Mouse (Mus musculus) heart, embryonic 12.5 days (tissue): ENCODE measurements around the gene Cntnap1. TPM values are rescaled to one million over a fixed set of nuclear protein-coding genes. Genes with fewer than 3 reads are reported as not detected.

ENCODE experiments used
- ATAC-seq: fragments of 200-750 bp; cut with Nextera tagmentation; 2 replicates; pipeline ENCODE4 v1.8.0; 2017; ENCODE audit warnings: moderate TSS enrichment, moderate library complexity; ENCODE audit not compliant: insufficient number of reproducible peaks, low FRiP score
- H3K27ac ChIP-seq: fragments of 300-500 bp; sonication (generic); 2 replicates; pipeline ENCODE4 v1.5.1; 2016; ENCODE audit warnings: mild to moderate bottlenecking, moderate library complexity; ENCODE audit not compliant: poor library complexity, severe bottlenecking
- H3K27me3 ChIP-seq: fragments of 300-500 bp; sonication (generic); replicated peaks from 2 replicates; pipeline ENCODE4 v1.6.1; 2016; ENCODE audit warnings: mild to moderate bottlenecking, moderate library complexity
- H3K36me3 ChIP-seq: fragments of 300-500 bp; sonication (generic); 2 replicates; pipeline ENCODE4 v1.6.1; 2016; ENCODE audit warnings: mild to moderate bottlenecking, moderate library complexity
- H3K4me1 ChIP-seq: fragments of 300-500 bp; sonication (generic); replicated peaks from 2 replicates; pipeline ENCODE4 v1.6.1; 2016; ENCODE audit warnings: mild to moderate bottlenecking
- H3K4me2 ChIP-seq: fragments of 300-500 bp; sonication (generic); 2 replicates; pipeline ENCODE4 v1.6.1; 2016; ENCODE audit warnings: mild to moderate bottlenecking, moderate library complexity
- H3K4me3 ChIP-seq: fragments of 300-500 bp; sonication (generic); 2 replicates; pipeline ENCODE4 v1.5.1; 2016; ENCODE audit warnings: mild to moderate bottlenecking
- H3K9ac ChIP-seq: fragments of 300-500 bp; sonication (generic); 2 replicates; pipeline ENCODE4 v1.6.1; 2016; ENCODE audit warnings: mild to moderate bottlenecking, moderate library complexity
- H3K9me3 ChIP-seq: fragments of 300-500 bp; sonication (generic); replicated peaks from 2 replicates; pipeline ENCODE4 v1.6.1; 2016; ENCODE audit warnings: mild to moderate bottlenecking, moderate library complexity
- WGBS: fragments of 180-500 bp; shearing (Covaris S2); methylation state at CpG from one replicate; pipeline ENCODE4 v1.1.7; 2016; 5-methylcytosine and 5-hydroxymethylcytosine counted together
- polyA plus RNA-seq: library from polyadenylated mRNA; unstranded; fragments of >200 nt; fragmentation: Nextera tagmentation; extraction: Ambion mirVana; gene quantifications from 2 replicates; pipeline ENCODE4 v1.2.1, GENCODE M21; 2016

The Cntnap1 gene
- polyA plus RNA-seq, 1 experiment from 2014 or later = 0.37 TPM

GRCm38 (mm10) chr11:101180261-101180660 is 9.9 kb downstream of the Cntnap1 start:
- Histone ChIP-seq H3K4me1 (peaks cover 18% of the 10 kb centered on the region), H3K4me3 (no peak overlapping the region), H3K27ac (no peak overlapping the region), H3K9me3 (no peaks in the 10 kb centered on the region), H3K4me2 (no peak overlapping the region), H3K27me3 (peaks cover 43% of the 10 kb centered on the region), H3K9ac (no peak overlapping the region), H3K36me3 (no peaks in the 10 kb centered on the region)
- 73% methylated on average over 17 of the region's 17 CpGs for WGBS
- ATAC-seq = no peak

GRCm38 (mm10) chr11:101180846-101181740 is 10.8 kb downstream of the Cntnap1 start:
- WGBS = 39% methylated on average over 10 of the region's 10 CpGs
- H3K36me3 ChIP-seq = no peaks in the 10 kb centered on the region
- H3K4me3 ChIP-seq = no peak overlapping the region
- H3K27ac ChIP-seq = no peak overlapping the region
- peaks cover 42% of the 10 kb centered on the region for H3K27me3 ChIP-seq
- peaks cover 11% of the 10 kb centered on the region for H3K4me1 ChIP-seq
- H3K9me3 ChIP-seq = no peaks in the 10 kb centered on the region
- no peak for ATAC-seq
- no peak overlapping the region for H3K4me2 ChIP-seq
- no peak overlapping the region for H3K9ac ChIP-seq

- no peak for ATAC-seq
- Histone ChIP-seq H3K4me1 (peaks cover 3% of the 10 kb centered on the region; the same call in 1 of the 2 replicates), H3K27me3 (peaks cover 35% of the 10 kb centered on the region)
Measured at GRCm38 (mm10) chr11:101181961-101182360, 11.6 kb downstream of the Cntnap1 start.

GRCm38 (mm10) chr11:101182771-101183517 is 12.6 kb downstream of the Cntnap1 start:
- Histone ChIP-seq H3K9ac (no peak overlapping the region), H3K36me3 (no peaks in the 10 kb centered on the region; the same call in 1 of the 2 replicates), H3K27ac (no peak overlapping the region), H3K4me1 (no peaks in the 10 kb centered on the region), H3K27me3 (peaks cover 25% of the 10 kb centered on the region), H3K4me2 (no peak overlapping the region), H3K4me3 (no peak overlapping the region), H3K9me3 (no peaks in the 10 kb centered on the region)
- WGBS = 69% methylated on average over 14 of the region's 14 CpGs
- no peak for ATAC-seq

More at GRCm38 (mm10) chr11:101181961-101182360, 11.6 kb downstream of the Cntnap1 start:
- no peak overlapping the region for H3K9ac ChIP-seq
- no peak overlapping the region for H3K4me3 ChIP-seq
- 91% methylated on average over 11 of the region's 11 CpGs for WGBS
- no peaks in the 10 kb centered on the region; the same call in 1 of the 2 replicates for H3K36me3 ChIP-seq
- no peak overlapping the region for H3K4me2 ChIP-seq
- H3K27ac ChIP-seq = no peak overlapping the region
- no peaks in the 10 kb centered on the region for H3K9me3 ChIP-seq

- H3K4me3 ChIP-seq = no peak overlapping the region
- no peak overlapping the region for H3K27ac ChIP-seq
- 86% methylated on average over 12 of the region's 12 CpGs for WGBS
- 0 out of 2 replicates have a peak, but pooled peaks cover 8% of the 10 kb centered on the region for H3K27me3 ChIP-seq
- H3K36me3 ChIP-seq = no peaks in the 10 kb centered on the region; the same call in 1 of the 2 replicates
- ATAC-seq = no peak
- peaks cover 14% of the 10 kb centered on the region for H3K4me1 ChIP-seq
- H3K9me3 ChIP-seq = no peaks in the 10 kb centered on the region
- no peak overlapping the region for H3K9ac ChIP-seq
- H3K4me2 ChIP-seq = no peak overlapping the region
Measured at GRCm38 (mm10) chr11:101184984-101185383, 14.7 kb downstream of the Cntnap1 start.

GRCm38 (mm10) chr11:101185441-101185840 is 15.1 kb downstream of the Cntnap1 start:
- Histone ChIP-seq H3K4me3 (no peak overlapping the region), H3K36me3 (no peaks in the 10 kb centered on the region; the same call in 1 of the 2 replicates), H3K9ac (no peak overlapping the region), H3K4me2 (no peak overlapping the region), H3K9me3 (no peaks in the 10 kb centered on the region), H3K4me1 (peaks cover 19% of the 10 kb centered on the region), H3K27ac (no peak overlapping the region), H3K27me3 (0 out of 2 replicates have a peak, but pooled peaks cover 8% of the 10 kb centered on the region)
- no peak for ATAC-seq
- WGBS = 89% methylated on average over 4 of the region's 4 CpGs

GRCm38 (mm10) chr11:101186526-101187247 is 16.4 kb downstream of the Cntnap1 start:
- WGBS = 83% methylated on average over 27 of the region's 27 CpGs
- ATAC-seq = no peak
- no peak overlapping the region for H3K9ac ChIP-seq

GRCm38 (mm10) chr11:101187541-101187940 is 17.2 kb downstream of the Cntnap1 start:
- Histone ChIP-seq H3K4me3 (no peak overlapping the region), H3K36me3 (peaks cover 1% of the 10 kb centered on the region), H3K4me2 (no peak overlapping the region), H3K27me3 (0 out of 2 replicates have a peak, but pooled peaks cover 8% of the 10 kb centered on the region), H3K27ac (no peak overlapping the region), H3K9ac (no peak overlapping the region), H3K4me1 (peaks cover 34% of the 10 kb centered on the region), H3K9me3 (no peaks in the 10 kb centered on the region)
- WGBS = 86% methylated on average over 5 of the region's 5 CpGs
- no peak for ATAC-seq

More at GRCm38 (mm10) chr11:101186526-101187247, 16.4 kb downstream of the Cntnap1 start:
- Histone ChIP-seq H3K4me3 (no peak overlapping the region), H3K36me3 (no peaks in the 10 kb centered on the region; the same call in 1 of the 2 replicates), H3K27ac (no peak overlapping the region), H3K4me2 (no peak overlapping the region), H3K4me1 (peaks cover 31% of the 10 kb centered on the region), H3K27me3 (0 out of 2 replicates have a peak, but pooled peaks cover 8% of the 10 kb centered on the region), H3K9me3 (no peaks in the 10 kb centered on the region)

- ATAC-seq = no peak
- Histone ChIP-seq H3K36me3 (peaks cover 9% of the 10 kb centered on the region), H3K4me3 (no peak overlapping the region), H3K9me3 (no peaks in the 10 kb centered on the region), H3K4me2 (no peak overlapping the region), H3K27me3 (0 out of 2 replicates have a peak, but pooled peaks cover 8% of the 10 kb centered on the region), H3K27ac (no peak overlapping the region), H3K4me1 (peaks cover 36% of the 10 kb centered on the region), H3K9ac (peak overlapping the region; percentile 22; the same call in 1 of the 2 replicates)
- 78% methylated on average over 11 of the region's 11 CpGs for WGBS
Measured at GRCm38 (mm10) chr11:101188166-101188805, 18.0 kb downstream of the Cntnap1 start.

- peaks cover 49% of the 10 kb centered on the region for H3K4me1 ChIP-seq
- H3K4me2 ChIP-seq = peak overlapping the region; percentile 13; the same call in 1 of the 2 replicates
Measured at GRCm38 (mm10) chr11:101189495-101190180, 19.3 kb downstream of the Cntnap1 start.

More at GRCm38 (mm10) chr11:101189495-101190180, 19.3 kb downstream of the Cntnap1 start:
- peak overlapping the region; percentile 17; the same call in 1 of the 2 replicates for H3K9ac ChIP-seq
- H3K36me3 ChIP-seq = peaks cover 16% of the 10 kb centered on the region
- peak overlapping the region; percentile 81 for H3K27ac ChIP-seq
- no peaks in the 10 kb centered on the region for H3K9me3 ChIP-seq
- no peak overlapping the region for H3K4me3 ChIP-seq
- peak; percentile 71 for ATAC-seq
- WGBS = 11% methylated on average over 6 of the region's 6 CpGs
- H3K27me3 ChIP-seq = no peaks in the 10 kb centered on the region
